Mouse (Mus musculus): ENCODE results near the gene Sirt5. TPM values are rescaled to one million over a fixed set of nuclear protein-coding genes. Genes with fewer than 3 reads are reported as not detected.

The Sirt5 gene
- polyA plus RNA-seq, 1 experiment = 27.7 TPM

DNA sequence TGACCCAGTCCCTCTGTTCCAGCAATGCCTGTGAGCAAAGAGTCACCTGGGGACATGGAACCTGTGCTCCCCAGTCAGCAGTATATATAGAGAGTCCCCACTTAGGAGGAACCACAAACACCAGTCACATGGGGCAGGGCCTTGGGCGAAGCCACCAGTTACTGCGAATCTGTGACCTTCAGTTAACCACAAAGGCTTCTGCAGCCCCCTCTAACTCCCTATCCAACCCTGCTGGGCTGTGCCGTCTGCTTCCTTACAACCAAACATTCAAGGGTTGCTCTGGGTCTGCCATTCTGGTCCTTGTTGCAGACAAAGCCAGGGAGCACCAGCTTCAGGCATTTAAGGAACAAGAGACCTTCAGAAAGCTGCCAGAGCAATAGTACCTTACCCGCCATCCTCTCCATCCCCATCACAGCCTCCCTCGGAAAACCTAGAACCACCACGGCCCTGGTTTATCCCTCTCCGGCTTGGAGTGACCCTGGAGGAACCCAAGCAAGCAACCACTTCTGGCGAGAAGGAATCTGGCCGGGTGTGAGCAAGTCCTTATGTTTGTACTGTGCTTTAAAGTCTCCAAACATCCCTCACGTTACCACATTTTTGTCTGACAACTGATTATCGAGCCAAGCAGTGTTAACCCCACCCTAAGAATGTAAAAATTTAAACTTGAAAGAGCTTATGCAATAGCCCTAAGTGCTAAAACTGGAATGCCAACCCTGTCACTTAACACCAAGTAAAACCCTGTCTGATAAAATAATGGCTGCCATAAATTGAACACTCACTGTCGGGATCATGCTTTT is 28.7 kb upstream of the Sirt5 start:
- no peak overlapping the region for H3K27ac ChIP-seq (ENCODE audit: insufficient read depth, low read length)
- DNase-seq = no peak

GRCm38 (mm10) chr13:43338001-43338400 is 27.3 kb upstream of the Sirt5 start:
- no peaks in the 10 kb centered on the region for H3K27me3 ChIP-seq (ENCODE audit: control insufficient read depth, insufficient read depth, low read length)
- TF ChIP-seq CTCF (IDR thresholded peaks at IDR 0.05; ENCODE audit: borderline replicate concordance, insufficient read depth, low read depth, low read length) (no peak), POLR2A (IDR thresholded peaks at IDR 0.05; ENCODE audit: borderline replicate concordance, insufficient read depth, low read length) (no peak)
- no peak overlapping the region for H3K4me3 ChIP-seq (replicated peaks; ENCODE audit: insufficient read depth, low read depth, low read length)
- 96% methylated on average over 8 of the region's 8 CpGs for WGBS
- no peaks in the 10 kb centered on the region for H3K4me1 ChIP-seq (ENCODE audit: control insufficient read depth, insufficient read depth, low read length)
- no peak overlapping the region for H3K27ac ChIP-seq (ENCODE audit: insufficient read depth, low read length)
- no peak for DNase-seq

More for the DNA sequence above, 28.7 kb upstream of the Sirt5 start:
- Histone ChIP-seq H3K4me3 (replicated peaks; ENCODE audit: insufficient read depth, low read depth, low read length) (no peak overlapping the region), H3K27me3 (ENCODE audit: control insufficient read depth, insufficient read depth, low read length) (no peaks in the 10 kb centered on the region), H3K4me1 (ENCODE audit: control insufficient read depth, insufficient read depth, low read length) (no peaks in the 10 kb centered on the region)
- WGBS = 89% methylated on average over 12 of the region's 12 CpGs
- TF ChIP-seq CTCF (IDR thresholded peaks at IDR 0.05; ENCODE audit: borderline replicate concordance, insufficient read depth, low read depth, low read length) (no peak), POLR2A (IDR thresholded peaks at IDR 0.05; ENCODE audit: borderline replicate concordance, insufficient read depth, low read length) (no peak)

GRCm38 (mm10) chr13:43338632-43339031 is 26.7 kb upstream of the Sirt5 start:
- no peaks in the 10 kb centered on the region for H3K4me1 ChIP-seq (ENCODE audit: control insufficient read depth, insufficient read depth, low read length)
- no peaks in the 10 kb centered on the region for H3K27me3 ChIP-seq (ENCODE audit: control insufficient read depth, insufficient read depth, low read length)
- WGBS = 76% methylated on average over 4 of the region's 4 CpGs
- no peak overlapping the region for H3K4me3 ChIP-seq (replicated peaks; ENCODE audit: insufficient read depth, low read depth, low read length)
- DNase-seq = no peak
- TF ChIP-seq CTCF (IDR thresholded peaks at IDR 0.05; ENCODE audit: borderline replicate concordance, insufficient read depth, low read depth, low read length) (no peak), POLR2A (IDR thresholded peaks at IDR 0.05; ENCODE audit: borderline replicate concordance, insufficient read depth, low read length) (no peak)
- no peak overlapping the region for H3K27ac ChIP-seq (ENCODE audit: insufficient read depth, low read length)

DNA sequence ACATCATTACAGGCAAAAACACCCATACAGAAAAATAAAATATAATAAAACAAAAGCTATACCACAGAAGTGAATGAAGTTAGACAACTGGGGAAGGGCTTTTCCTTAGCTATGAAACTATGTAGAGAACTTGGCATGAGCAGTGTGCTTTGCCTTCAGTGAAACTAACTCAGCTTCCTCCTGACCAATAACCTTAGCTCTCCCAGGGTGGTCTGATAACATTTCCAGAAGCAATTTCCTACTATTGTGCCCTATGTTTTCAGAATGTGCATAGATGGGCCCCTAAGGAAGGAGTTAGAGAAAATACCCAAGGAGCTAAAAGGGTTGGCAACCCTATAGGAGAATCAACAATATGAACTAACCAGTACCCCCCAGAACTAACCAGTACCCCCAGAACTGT is 18.5 kb upstream of the Sirt5 start:
- no peak overlapping the region for H3K27ac ChIP-seq (ENCODE audit: insufficient read depth, low read length)
- TF ChIP-seq CTCF (IDR thresholded peaks at IDR 0.05; ENCODE audit: borderline replicate concordance, insufficient read depth, low read depth, low read length) (no peak), POLR2A (IDR thresholded peaks at IDR 0.05; ENCODE audit: borderline replicate concordance, insufficient read depth, low read length) (no peak)
- H3K4me3 ChIP-seq (replicated peaks; ENCODE audit: insufficient read depth, low read depth, low read length) = no peak overlapping the region
- no peaks in the 10 kb centered on the region for H3K27me3 ChIP-seq (ENCODE audit: control insufficient read depth, insufficient read depth, low read length)
- DNase-seq = no peak
- H3K4me1 ChIP-seq (ENCODE audit: control insufficient read depth, insufficient read depth, low read length) = no peaks in the 10 kb centered on the region; the same call in 1 of the 2 replicates

DNA sequence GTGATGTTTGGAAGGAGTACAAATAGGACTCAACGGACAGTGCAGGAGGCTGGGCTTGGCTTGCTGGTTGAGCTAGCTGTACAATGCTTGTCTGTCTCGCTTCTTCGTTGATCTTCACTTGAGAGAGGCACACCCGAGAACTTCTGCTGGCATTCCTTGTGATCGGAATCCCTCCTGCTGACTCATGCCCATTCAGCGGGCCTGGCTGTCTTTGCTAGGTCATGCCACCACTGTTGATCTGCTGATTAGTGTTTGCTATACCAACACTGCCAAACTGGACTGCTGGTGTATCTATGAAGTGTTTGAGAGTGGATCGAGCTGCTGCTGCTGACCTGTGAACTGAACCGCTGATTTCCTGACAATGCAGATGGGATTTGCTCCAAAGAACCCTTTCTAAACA is 15.9 kb upstream of the Sirt5 start:
- H3K4me3 ChIP-seq (replicated peaks; ENCODE audit: insufficient read depth, low read depth, low read length) = no peak overlapping the region
- H3K27ac ChIP-seq (ENCODE audit: insufficient read depth, low read length) = no peak overlapping the region
- no peak for DNase-seq
- 79% methylated on average over 8 of the region's 8 CpGs for WGBS
- TF ChIP-seq POLR2A (IDR thresholded peaks at IDR 0.05; ENCODE audit: borderline replicate concordance, insufficient read depth, low read length) (no peak), CTCF (IDR thresholded peaks at IDR 0.05; ENCODE audit: borderline replicate concordance, insufficient read depth, low read depth, low read length) (no peak)
- no peaks in the 10 kb centered on the region for H3K27me3 ChIP-seq (ENCODE audit: control insufficient read depth, insufficient read depth, low read length)
- no peaks in the 10 kb centered on the region; the same call in 1 of the 2 replicates for H3K4me1 ChIP-seq (ENCODE audit: control insufficient read depth, insufficient read depth, low read length)

- no peak for DNase-seq
- TF ChIP-seq POLR2A (IDR thresholded peaks at IDR 0.05; ENCODE audit: borderline replicate concordance, insufficient read depth, low read length) (no peak), CTCF (IDR thresholded peaks at IDR 0.05; ENCODE audit: borderline replicate concordance, insufficient read depth, low read depth, low read length) (no peak)
- no peak overlapping the region for H3K27ac ChIP-seq (ENCODE audit: insufficient read depth, low read length)
- 92% methylated on average over 9 of the region's 9 CpGs for WGBS
- H3K4me1 ChIP-seq (ENCODE audit: control insufficient read depth, insufficient read depth, low read length) = no peaks in the 10 kb centered on the region; the same call in none of the 2 replicates
- no peaks in the 10 kb centered on the region for H3K27me3 ChIP-seq (ENCODE audit: control insufficient read depth, insufficient read depth, low read length)
- no peak overlapping the region for H3K4me3 ChIP-seq (replicated peaks; ENCODE audit: insufficient read depth, low read depth, low read length)
These were observed 14.7 kb upstream of the Sirt5 start for GRCm38 (mm10) chr13:43350489-43351169.

- H3K27me3 ChIP-seq (ENCODE audit: control insufficient read depth, insufficient read depth, low read length) = no peaks in the 10 kb centered on the region
- TF ChIP-seq POLR2A (IDR thresholded peaks at IDR 0.05; ENCODE audit: borderline replicate concordance, insufficient read depth, low read length) = no peak
- TF ChIP-seq CTCF (IDR thresholded peaks at IDR 0.05; ENCODE audit: borderline replicate concordance, insufficient read depth, low read depth, low read length) = no peak
- H3K4me3 ChIP-seq (replicated peaks; ENCODE audit: insufficient read depth, low read depth, low read length) = no peak overlapping the region
- DNase-seq = peak in 1 of 2 experiments; percentile 58
- no peak overlapping the region for H3K27ac ChIP-seq (ENCODE audit: insufficient read depth, low read length)
- peaks cover 14% of the 10 kb centered on the region for H3K4me1 ChIP-seq (ENCODE audit: control insufficient read depth, insufficient read depth, low read length)
- WGBS = 15% methylated on average over 4 of the region's 4 CpGs
These were observed 11.9 kb upstream of the Sirt5 start for GRCm38 (mm10) chr13:43353356-43353755.

- Histone ChIP-seq H3K4me3 (replicated peaks; ENCODE audit: insufficient read depth, low read depth, low read length) (no peak overlapping the region), H3K27ac (ENCODE audit: insufficient read depth, low read length) (no peak overlapping the region), H3K4me1 (ENCODE audit: control insufficient read depth, insufficient read depth, low read length) (peaks cover 14% of the 10 kb centered on the region), H3K27me3 (ENCODE audit: control insufficient read depth, insufficient read depth, low read length) (no peaks in the 10 kb centered on the region)
- 81% methylated on average over 12 of the region's 12 CpGs for WGBS
- no peak for DNase-seq
- TF ChIP-seq CTCF (IDR thresholded peaks at IDR 0.05; ENCODE audit: borderline replicate concordance, insufficient read depth, low read depth, low read length) = no peak
- no peak for TF ChIP-seq POLR2A (IDR thresholded peaks at IDR 0.05; ENCODE audit: borderline replicate concordance, insufficient read depth, low read length)
These were observed 10.9 kb upstream of the Sirt5 start for GRCm38 (mm10) chr13:43354362-43354761.
